Mouse (Mus musculus) midbrain, embryonic 16.5 days (tissue): ENCODE results near the gene Gm13283. TPM values are rescaled to one million over a fixed set of nuclear protein-coding genes. Genes with fewer than 3 reads are reported as not detected.
"Not testable (repeated sequence)": the region's sequence is repeated elsewhere in the genome, so short reads cannot be mapped to it uniquely, and the experiment has no call there.

Experiments used
- ATAC-seq: fragments of 200-750 bp; cut with Nextera tagmentation; 2 replicates; pipeline ENCODE4 v1.8.0; 2017; ENCODE audit warnings: moderate TSS enrichment
- H3K27ac ChIP-seq: fragments of 300-500 bp; sonication (generic); 2 replicates; pipeline ENCODE4 v1.5.1; 2014; ENCODE audit warnings: mild to moderate bottlenecking, low read length, mixed read lengths
- H3K27me3 ChIP-seq: fragments of 300-500 bp; sonication (generic); 2 replicates; pipeline ENCODE4 v1.6.1; 2014; ENCODE audit warnings: low read depth, low read length, mixed read lengths; ENCODE audit not compliant: control insufficient read depth, insufficient read depth
- H3K36me3 ChIP-seq: fragments of 300-500 bp; sonication (generic); 2 replicates; pipeline ENCODE4 v1.6.1; 2014; ENCODE audit warnings: mild to moderate bottlenecking, low read length, moderate library complexity, mixed read lengths; ENCODE audit not compliant: control insufficient read depth, insufficient read depth
- H3K4me1 ChIP-seq: fragments of 300-500 bp; sonication (generic); 2 replicates; pipeline ENCODE4 v1.6.1; 2014; ENCODE audit warnings: mild to moderate bottlenecking, low read length, mixed read lengths; ENCODE audit not compliant: control insufficient read depth, insufficient read depth
- H3K4me2 ChIP-seq: fragments of 300-500 bp; sonication (generic); 2 replicates; pipeline ENCODE4 v1.6.1; 2014; ENCODE audit warnings: mild to moderate bottlenecking, low read length, mixed read lengths
- H3K4me3 ChIP-seq: fragments of 300-500 bp; sonication (generic); 2 replicates; pipeline ENCODE4 v1.5.1; 2014; ENCODE audit warnings: low read depth, mild to moderate bottlenecking, low read length, moderate library complexity, mixed read lengths
- H3K9ac ChIP-seq: fragments of 300-500 bp; sonication (generic); 2 replicates; pipeline ENCODE4 v1.6.1; 2014; ENCODE audit warnings: low read depth, low read length, mixed read lengths
- H3K9me3 ChIP-seq: fragments of 300-500 bp; sonication (generic); replicated peaks from 2 replicates; pipeline ENCODE4 v1.6.1; 2014; ENCODE audit warnings: mild to moderate bottlenecking, low read length, mixed read lengths; ENCODE audit not compliant: control insufficient read depth, poor library complexity, severe bottlenecking
- WGBS: fragments of 180-500 bp; shearing (Covaris S2); extraction: QIAGEN DNeasy Blood & Tissue Kit; methylation state at CpG from one replicate; pipeline ENCODE4 v1.1.7; 2014; 5-methylcytosine and 5-hydroxymethylcytosine counted together
- polyA plus RNA-seq: library from polyadenylated mRNA; unstranded; fragments of >200 nt; fragmentation: Nextera tagmentation; extraction: Ambion mirVana; gene quantifications from 2 replicates; pipeline ENCODE4 v1.2.1, GENCODE M21; 2015

Gene Gm13283
- polyA plus RNA-seq, 1 experiment from 2014 or later, result not detected

DNA sequence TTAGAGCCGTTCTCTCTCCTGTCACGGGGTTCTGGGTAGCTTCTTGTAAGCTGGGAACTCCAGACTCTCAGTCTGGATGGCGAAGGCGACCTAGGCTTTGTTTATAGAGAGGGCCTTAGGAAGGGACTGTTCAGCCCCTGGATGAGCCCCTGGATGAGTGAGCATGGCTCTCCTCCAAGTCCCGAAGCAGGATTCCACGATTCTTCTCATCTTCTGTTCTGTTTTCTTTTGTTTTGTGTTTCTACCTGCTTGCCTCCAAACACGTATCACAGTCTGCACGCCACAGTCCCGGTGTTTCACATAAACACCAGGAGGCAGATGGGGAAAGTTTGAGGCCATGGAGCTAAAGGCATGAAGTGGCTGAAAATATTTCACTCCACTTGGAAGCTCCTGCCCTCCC is 1.2 kb upstream of the Gm13283 start:
- not testable (repeated sequence) for H3K27me3 ChIP-seq, ATAC-seq, H3K4me1 ChIP-seq, H3K4me2 ChIP-seq, H3K4me3 ChIP-seq, H3K9me3 ChIP-seq, H3K27ac ChIP-seq, H3K36me3 ChIP-seq, H3K9ac ChIP-seq
- WGBS, result 90% methylated on average over 9 of the region's 9 CpGs

GRCm38 (mm10) chr4:88760431-88760830 is 512 bp downstream of the Gm13283 start:
- ATAC-seq, result not testable (repeated sequence)

DNA sequence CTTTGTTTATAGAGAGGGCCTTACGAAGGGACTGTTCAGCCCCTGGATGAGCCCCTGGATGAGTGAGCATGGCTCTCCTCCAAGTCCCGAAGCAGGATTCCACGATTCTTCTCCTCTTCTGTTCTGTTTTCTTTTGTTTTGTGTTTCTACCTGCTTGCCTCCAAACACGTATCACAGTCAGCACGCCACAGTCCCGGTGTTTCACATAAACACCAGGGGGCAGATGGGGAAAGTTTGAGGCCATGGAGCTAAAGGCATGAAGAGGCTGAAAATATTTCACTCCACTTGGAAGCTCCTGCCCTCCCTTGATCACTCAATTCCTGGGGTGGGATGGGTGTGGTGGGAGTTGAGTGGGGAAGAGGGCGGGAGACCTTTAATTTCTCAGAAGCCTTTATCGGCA is 1.9 kb downstream of the Gm13283 start:
- WGBS, result 65% methylated on average over 6 of the region's 8 CpGs
- H3K4me3 ChIP-seq, H3K27ac ChIP-seq, H3K9me3 ChIP-seq, H3K9ac ChIP-seq, H3K4me2 ChIP-seq, H3K36me3 ChIP-seq, H3K4me1 ChIP-seq, H3K27me3 ChIP-seq, ATAC-seq: not testable (repeated sequence)

More at GRCm38 (mm10) chr4:88760431-88760830, 512 bp downstream of the Gm13283 start:
- Histone ChIP-seq H3K4me2 (peak overlapping the region; percentile 60), H3K4me3 (peak overlapping the region; percentile 32)
- not testable (repeated sequence) for H3K9me3 ChIP-seq, H3K36me3 ChIP-seq, H3K9ac ChIP-seq, H3K27me3 ChIP-seq, H3K27ac ChIP-seq, H3K4me1 ChIP-seq
- 0% methylated on average over 12 of the region's 28 CpGs for WGBS

DNA sequence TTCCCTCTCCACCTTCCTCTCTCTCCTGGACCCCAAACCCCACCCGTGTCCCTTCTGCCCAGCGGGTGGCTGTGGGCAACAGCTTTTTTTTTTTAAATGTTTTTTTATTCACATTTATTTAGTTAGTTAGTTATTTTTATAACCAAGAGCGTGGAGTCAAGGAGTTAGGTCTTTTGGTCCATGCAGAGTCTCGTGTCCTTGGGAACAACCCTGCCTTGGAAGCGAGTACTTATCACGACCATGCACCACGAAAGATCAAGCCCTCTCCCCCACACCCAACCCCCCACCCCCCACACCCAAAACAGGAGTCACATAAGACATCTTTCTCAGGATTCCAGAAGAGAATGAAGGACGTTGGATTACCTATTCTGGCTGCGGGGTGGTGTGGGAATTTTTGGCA is 2.4 kb downstream of the Gm13283 start:
- not testable (repeated sequence) for ATAC-seq, H3K27ac ChIP-seq, H3K36me3 ChIP-seq, H3K4me3 ChIP-seq, H3K9me3 ChIP-seq, H3K27me3 ChIP-seq, H3K9ac ChIP-seq, H3K4me2 ChIP-seq, H3K4me1 ChIP-seq
- 59% methylated on average over 7 of the region's 9 CpGs for WGBS

DNA sequence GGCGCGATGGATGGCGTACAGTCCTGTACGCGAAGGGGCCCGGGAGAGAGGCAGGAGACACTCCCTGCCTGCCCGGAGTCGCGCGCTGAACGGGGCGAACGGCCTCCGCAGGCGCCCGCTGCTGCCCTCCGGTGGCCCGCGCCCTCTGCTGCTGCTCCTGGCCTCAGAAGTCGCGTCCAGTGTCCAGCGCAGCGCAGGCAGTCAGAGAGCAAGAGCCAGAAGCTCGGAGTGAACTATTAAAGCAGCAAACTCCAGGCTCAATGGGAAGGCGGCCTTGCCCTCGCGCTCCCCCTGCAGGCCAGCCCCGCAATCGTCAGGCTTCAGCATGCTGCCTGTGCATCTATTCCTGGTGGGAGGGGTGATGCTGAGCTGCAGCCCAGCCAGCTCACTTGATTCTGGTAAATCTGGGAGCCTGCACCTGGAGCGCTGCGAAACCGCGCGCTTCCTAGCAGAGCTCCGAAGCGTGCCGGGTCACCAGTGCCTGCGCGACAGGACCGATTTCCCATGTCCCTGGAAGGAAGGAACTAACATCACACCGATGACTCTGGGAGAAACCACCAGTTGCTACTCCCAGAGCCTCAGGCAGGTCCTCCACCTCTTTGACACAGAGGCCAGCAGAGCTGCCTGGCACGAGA is 3.6 kb downstream of the Gm13283 start:
- WGBS, result 5% methylated on average over 21 of the region's 42 CpGs
- not testable (repeated sequence) for H3K4me1 ChIP-seq, ATAC-seq, H3K9me3 ChIP-seq, H3K27me3 ChIP-seq, H3K27ac ChIP-seq, H3K9ac ChIP-seq, H3K36me3 ChIP-seq
- peak overlapping the region; percentile 34 for H3K4me3 ChIP-seq
- peak overlapping the region; percentile 60 for H3K4me2 ChIP-seq

- no CpG with 5 or more reads among the region's 32 CpGs for WGBS
- H3K9ac ChIP-seq, H3K4me2 ChIP-seq, H3K27me3 ChIP-seq, H3K4me1 ChIP-seq, H3K9me3 ChIP-seq, H3K4me3 ChIP-seq, H3K36me3 ChIP-seq, H3K27ac ChIP-seq, ATAC-seq: not testable (repeated sequence)
Measured at GRCm38 (mm10) chr4:88773534-88773933, 13.6 kb downstream of the Gm13283 start, which contains the start of gene Gm13290. Gm13290 (plus strand) TSS chr4:88773834.

- no CpG with 5 or more reads among the region's 29 CpGs for WGBS
- H3K4me2 ChIP-seq, H3K4me1 ChIP-seq, H3K4me3 ChIP-seq, H3K27ac ChIP-seq, H3K9ac ChIP-seq, H3K9me3 ChIP-seq, H3K36me3 ChIP-seq, H3K27me3 ChIP-seq, ATAC-seq: not testable (repeated sequence)
Measured at GRCm38 (mm10) chr4:88776622-88777021, 16.7 kb downstream of the Gm13283 start, which contains the start of gene Gm13289. Gm13289 (plus strand) TSS chr4:88776922.

- not testable (repeated sequence) for ATAC-seq, H3K4me2 ChIP-seq, H3K9me3 ChIP-seq, H3K4me1 ChIP-seq, H3K27me3 ChIP-seq, H3K9ac ChIP-seq, H3K36me3 ChIP-seq, H3K4me3 ChIP-seq, H3K27ac ChIP-seq
- WGBS, result no CpG with 5 or more reads among the region's 29 CpGs
Measured at GRCm38 (mm10) chr4:88779550-88779949, 19.6 kb downstream of the Gm13283 start, which contains the start of gene Gm13272. Gm13272 (plus strand) TSS chr4:88779850.

- H3K4me1 ChIP-seq, H3K27me3 ChIP-seq, H3K4me3 ChIP-seq, H3K27ac ChIP-seq, H3K4me2 ChIP-seq, H3K9ac ChIP-seq, H3K9me3 ChIP-seq, H3K36me3 ChIP-seq, ATAC-seq: not testable (repeated sequence)
- 46% methylated on average over 15 of the region's 18 CpGs for WGBS
Measured at GRCm38 (mm10) chr4:88780320-88780719, 20.4 kb downstream of the Gm13283 start.
